Mouse (Mus musculus): Measurements from ENCODE around the gene Adra2a.
A peak's percentile ranks its signal among the peaks of the same experiment; 100 is the strongest.

Gene Adra2a

GRCm38 (mm10) chr19:54043851-54044250 is at the start of gene Adra2a:
TSS of gene Adra2a (plus strand) at chr19:54044151.
- no peak for DNase-seq

- DNase-seq = no peak
Observed at GRCm38 (mm10) chr19:53994276-53994675, 49.7 kb upstream of the Adra2a start.

GRCm38 (mm10) chr19:54010973-54011372 is 33.0 kb upstream of the Adra2a start:
- no peak for DNase-seq

GRCm38 (mm10) chr19:54014999-54015398 is 29.0 kb upstream of the Adra2a start:
- DNase-seq = peak in 1 of 2 experiments; percentile 3

- DNase-seq = no peak
Observed at GRCm38 (mm10) chr19:54015503-54015902, 28.4 kb upstream of the Adra2a start.

- no peak for DNase-seq
Observed at GRCm38 (mm10) chr19:54035100-54035499, 8.9 kb upstream of the Adra2a start.

- no peak for DNase-seq
Observed at GRCm38 (mm10) chr19:54039441-54039840, 4.5 kb upstream of the Adra2a start.

- no peak for DNase-seq
Observed at GRCm38 (mm10) chr19:54040356-54041028, 3.5 kb upstream of the Adra2a start.

GRCm38 (mm10) chr19:54041029-54041367 is 3.0 kb upstream of the Adra2a start:
- peak in 1 of 2 experiments; percentile 10 for DNase-seq

GRCm38 (mm10) chr19:54044507-54045371 is 788 bp downstream of the Adra2a start:
- peak; percentile 37 to 40 for DNase-seq

GRCm38 (mm10) chr19:54045412-54045811 is 1.5 kb downstream of the Adra2a start:
- DNase-seq = peak; percentile 25 to 31

GRCm38 (mm10) chr19:54045931-54046683 is 2.2 kb downstream of the Adra2a start:
- DNase-seq = peak; percentile 29 to 32

GRCm38 (mm10) chr19:54046684-54047070 is 2.7 kb downstream of the Adra2a start:
- no peak for DNase-seq

GRCm38 (mm10) chr19:54047386-54048050 is 3.6 kb downstream of the Adra2a start:
- peak; percentile 29 to 30 for DNase-seq

GRCm38 (mm10) chr19:54048161-54048885 is 4.4 kb downstream of the Adra2a start:
- peak in 1 of 2 experiments; percentile 2 for DNase-seq

GRCm38 (mm10) chr19:54051651-54052050 is 7.7 kb downstream of the Adra2a start:
- no peak for DNase-seq

- DNase-seq = no peak
Observed at GRCm38 (mm10) chr19:54055845-54056244, 11.9 kb downstream of the Adra2a start.

- no peak for DNase-seq
Observed at GRCm38 (mm10) chr19:54068447-54068846, 24.5 kb downstream of the Adra2a start.

- DNase-seq = no peak
Observed at GRCm38 (mm10) chr19:54070521-54070920, 26.6 kb downstream of the Adra2a start.

GRCm38 (mm10) chr19:54072233-54072800 is 28.4 kb downstream of the Adra2a start:
- DNase-seq = no peak
